Mouse (Mus musculus) hindbrain, postnatal 0 days (tissue): ENCODE results near the gene Bmp7. TPM values are rescaled to one million over a fixed set of nuclear protein-coding genes. Genes with fewer than 3 reads are reported as not detected.

Source experiments
- ATAC-seq: fragments of 200-750 bp; cut with Nextera tagmentation; 2 replicates; pipeline ENCODE4 v1.8.0; 2017; ENCODE audit warnings: mild to moderate bottlenecking, moderate TSS enrichment, moderate library complexity
- DNase-seq: peaks from one replicate; pipeline ENCODE4 v3.0.0-alpha.2; 2015; ENCODE audit warnings: low spot score
- H3K27ac ChIP-seq: fragments of 300-500 bp; sonication (generic); 2 replicates; pipeline ENCODE4 v1.5.1; 2014; ENCODE audit warnings: mild to moderate bottlenecking
- H3K27me3 ChIP-seq: fragments of 300-500 bp; sonication (generic); 2 replicates; pipeline ENCODE4 v1.6.1; 2014; ENCODE audit warnings: low read length, mixed read lengths; ENCODE audit not compliant: insufficient read depth
- H3K36me3 ChIP-seq: fragments of 300-500 bp; sonication (generic); 2 replicates; pipeline ENCODE4 v1.6.1; 2014; ENCODE audit warnings: low read length, mixed read lengths; ENCODE audit not compliant: insufficient read depth
- H3K4me1 ChIP-seq: fragments of 300-500 bp; sonication (generic); 2 replicates; pipeline ENCODE4 v1.6.1; 2014; ENCODE audit warnings: antibody characterized with exemption, low read length, mixed read lengths; ENCODE audit not compliant: insufficient read depth
- H3K4me2 ChIP-seq: fragments of 300-500 bp; sonication (generic); 2 replicates; pipeline ENCODE4 v1.6.1; 2014; ENCODE audit warnings: low read depth, mild to moderate bottlenecking, low read length, moderate library complexity, mixed read lengths
- H3K4me3 ChIP-seq: fragments of 300-500 bp; sonication (generic); 2 replicates; pipeline ENCODE4 v1.5.1; 2014; ENCODE audit warnings: low read length
- H3K9ac ChIP-seq: fragments of 300-500 bp; sonication (generic); replicated peaks from 2 replicates; pipeline ENCODE4 v1.6.1; 2014; ENCODE audit warnings: mild to moderate bottlenecking, low read length, moderate library complexity, mixed read lengths
- H3K9me3 ChIP-seq: fragments of 300-500 bp; sonication (generic); 2 replicates; pipeline ENCODE4 v1.6.1; 2016; ENCODE audit warnings: low read length, mixed read lengths
- CTCF ChIP-seq: IDR thresholded peaks from 2 replicates; pipeline ENCODE4 v1.5.1; 2016; ENCODE audit warnings: antibody characterized with exemption, control low read depth, low read depth
- WGBS: fragments of 180-500 bp; shearing (Covaris S2); extraction: QIAGEN DNeasy Blood & Tissue Kit; methylation state at CpG from one replicate; pipeline ENCODE4 v1.1.7; 2014; 5-methylcytosine and 5-hydroxymethylcytosine counted together
- polyA plus RNA-seq: library from polyadenylated mRNA; unstranded; fragments of >200 nt; fragmentation: Nextera tagmentation; extraction: Ambion mirVana; gene quantifications from 2 replicates; pipeline ENCODE4 v1.2.1, GENCODE M21; 2015
- total RNA-seq: library from RNA; depleted of rRNA; stranded (reverse); fragments of >200 nt; gene quantifications from 2 replicates; pipeline ENCODE4 v1.2.3, GENCODE M21; 2014

The Bmp7 gene
- total and polyA plus RNA-seq, 2 experiments from 2014 or later = 15.6 to 25.1 TPM

GRCm38 (mm10) chr2:172961211-172961610, 21.1 kb upstream of the Bmp7 start:
- Histone ChIP-seq H3K9me3 (no peaks in the 10 kb centered on the region), H3K4me3 (no peak overlapping the region), H3K4me1 (no peaks in the 10 kb centered on the region), H3K9ac (no peak overlapping the region), H3K27ac (no peak overlapping the region), H3K4me2 (no peak overlapping the region), H3K36me3 (no peaks in the 10 kb centered on the region), H3K27me3 (no peaks in the 10 kb centered on the region)
- no peak for DNase-seq
- WGBS = 37% methylated on average over 6 of the region's 6 CpGs
- ATAC-seq = no peak
- no peak for TF ChIP-seq CTCF

- DNase-seq = no peak
- no peak for ATAC-seq
- Histone ChIP-seq H3K27me3 (no peaks in the 10 kb centered on the region), H3K9me3 (no peaks in the 10 kb centered on the region), H3K4me2 (no peak overlapping the region), H3K27ac (no peak overlapping the region), H3K4me1 (no peaks in the 10 kb centered on the region), H3K36me3 (no peaks in the 10 kb centered on the region), H3K4me3 (no peak overlapping the region), H3K9ac (no peak overlapping the region)
- TF ChIP-seq CTCF = no peak
- WGBS = 79% methylated on average over 3 of the region's 3 CpGs
Observed at GRCm38 (mm10) chr2:172960350-172960749, 20.2 kb upstream of the Bmp7 start.

GRCm38 (mm10) chr2:172959006-172959768, 19.1 kb upstream of the Bmp7 start:
- Histone ChIP-seq H3K27me3 (no peaks in the 10 kb centered on the region), H3K4me1 (no peaks in the 10 kb centered on the region), H3K9me3 (no peaks in the 10 kb centered on the region), H3K4me3 (no peak overlapping the region), H3K4me2 (no peak overlapping the region), H3K36me3 (no peaks in the 10 kb centered on the region), H3K9ac (no peak overlapping the region), H3K27ac (no peak overlapping the region)
- DNase-seq = no peak
- no peak for ATAC-seq
- peak; percentile 37 for TF ChIP-seq CTCF
- 58% methylated on average over 13 of the region's 13 CpGs for WGBS

DNA sequence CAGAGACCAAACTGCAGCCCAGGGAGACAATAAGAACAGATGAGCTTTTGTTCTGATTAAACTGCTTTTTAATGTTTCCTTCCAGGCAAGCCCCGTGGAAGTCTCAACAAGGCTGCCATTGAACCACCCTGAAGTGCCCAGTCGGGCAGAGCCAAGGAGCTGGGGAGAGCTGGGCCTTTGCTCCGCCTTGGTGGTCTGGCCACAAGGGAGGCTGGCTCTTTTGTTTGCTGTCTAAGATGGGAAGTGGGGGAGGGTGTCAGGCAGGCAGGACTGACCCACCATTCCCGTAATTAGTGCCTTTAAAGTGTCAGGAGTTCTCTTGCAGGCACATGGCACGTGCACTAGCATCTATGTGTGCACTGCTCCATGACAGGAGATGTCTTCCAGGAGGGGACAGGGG, 18.5 kb upstream of the Bmp7 start:
- TF ChIP-seq CTCF = no peak
- no peaks in the 10 kb centered on the region for H3K9me3 ChIP-seq
- H3K9ac ChIP-seq = no peak overlapping the region
- no peak overlapping the region for H3K4me2 ChIP-seq
- H3K4me3 ChIP-seq = no peak overlapping the region
- DNase-seq (no peak), ATAC-seq (peak; percentile 63; the same call in 1 of the 2 replicates)
- WGBS = 20% methylated on average over 5 of the region's 5 CpGs
- no peaks in the 10 kb centered on the region for H3K36me3 ChIP-seq
- no peaks in the 10 kb centered on the region for H3K4me1 ChIP-seq
- no peak overlapping the region for H3K27ac ChIP-seq
- H3K27me3 ChIP-seq = no peaks in the 10 kb centered on the region

GRCm38 (mm10) chr2:172951976-172952375, 11.9 kb upstream of the Bmp7 start:
- Histone ChIP-seq H3K4me3 (no peak overlapping the region), H3K4me2 (no peak overlapping the region), H3K9ac (no peak overlapping the region), H3K27me3 (no peaks in the 10 kb centered on the region), H3K9me3 (no peaks in the 10 kb centered on the region), H3K36me3 (no peaks in the 10 kb centered on the region), H3K4me1 (no peaks in the 10 kb centered on the region), H3K27ac (no peak overlapping the region)
- ATAC-seq (no peak), DNase-seq (no peak)
- no peak for TF ChIP-seq CTCF
- WGBS = 83% methylated on average over 2 of the region's 2 CpGs

DNA sequence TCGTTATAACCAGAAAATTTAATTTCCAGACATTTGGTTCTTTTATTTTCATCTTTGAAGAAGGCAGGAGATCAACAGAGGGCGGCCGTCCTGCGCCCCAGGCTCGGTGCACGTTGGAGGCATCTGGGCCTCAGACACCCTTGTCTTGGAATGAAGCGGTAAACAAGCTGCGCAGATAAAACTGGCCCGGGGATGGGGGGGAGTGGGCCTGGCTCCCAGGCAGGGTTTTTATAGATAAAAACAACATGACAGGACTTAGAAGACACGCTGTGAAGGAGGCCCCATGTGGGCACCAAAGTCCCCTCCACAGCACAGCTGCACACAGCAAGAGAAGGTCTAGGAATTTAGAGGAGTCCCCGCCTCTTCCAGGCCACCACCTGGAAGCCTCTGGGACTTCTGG, 10.6 kb upstream of the Bmp7 start:
- ATAC-seq = no peak
- no peaks in the 10 kb centered on the region for H3K36me3 ChIP-seq
- no peak overlapping the region for H3K27ac ChIP-seq
- H3K9ac ChIP-seq = no peak overlapping the region
- H3K4me3 ChIP-seq = no peak overlapping the region
- no peak overlapping the region for H3K4me2 ChIP-seq
- H3K4me1 ChIP-seq = no peaks in the 10 kb centered on the region
- WGBS = 26% methylated on average over 11 of the region's 11 CpGs
- no peaks in the 10 kb centered on the region for H3K9me3 ChIP-seq
- no peak for TF ChIP-seq CTCF
- H3K27me3 ChIP-seq = no peaks in the 10 kb centered on the region
- DNase-seq = no peak

- TF ChIP-seq CTCF = no peak
- H3K36me3 ChIP-seq = no peaks in the 10 kb centered on the region
- no peaks in the 10 kb centered on the region for H3K9me3 ChIP-seq
- no peak overlapping the region for H3K27ac ChIP-seq
- no peak overlapping the region for H3K4me3 ChIP-seq
- no peaks in the 10 kb centered on the region for H3K27me3 ChIP-seq
- no peak for DNase-seq
- no peaks in the 10 kb centered on the region for H3K4me1 ChIP-seq
- no peak for ATAC-seq
- WGBS = 56% methylated on average over 9 of the region's 9 CpGs
- no peak overlapping the region for H3K9ac ChIP-seq
- no peak overlapping the region for H3K4me2 ChIP-seq
Observed at GRCm38 (mm10) chr2:172950119-172950676, 10.1 kb upstream of the Bmp7 start.
